Mouse (Mus musculus) left cerebral cortex, adult 11 months (tissue): ENCODE results near the gene Mrtfa.

Source experiments
- DNase-seq: peaks from one replicate; pipeline ENCODE4 v3.0.0; 2022; ENCODE audit warnings: low spot score

The Mrtfa gene

GRCm38 (mm10) chr15:81064661-81065060, 125.9 kb downstream of the Mrtfa start:
- DNase-seq = no peak

- DNase-seq = peak; percentile 33
Observed at GRCm38 (mm10) chr15:81064143-81064542, 126.4 kb downstream of the Mrtfa start.

GRCm38 (mm10) chr15:81062616-81063015, 127.9 kb downstream of the Mrtfa start:
- DNase-seq = no peak

GRCm38 (mm10) chr15:81062175-81062588, 128.4 kb downstream of the Mrtfa start:
- no peak for DNase-seq

- DNase-seq = no peak
Observed at GRCm38 (mm10) chr15:81060975-81061374, 129.6 kb downstream of the Mrtfa start.

GRCm38 (mm10) chr15:81057736-81058135, 132.8 kb downstream of the Mrtfa start:
- DNase-seq = no peak

- DNase-seq = no peak
Observed at GRCm38 (mm10) chr15:81055488-81055887, 135.1 kb downstream of the Mrtfa start.

GRCm38 (mm10) chr15:81052491-81052890, 138.1 kb downstream of the Mrtfa start:
- no peak for DNase-seq

- DNase-seq = no peak
Observed at GRCm38 (mm10) chr15:81050488-81050887, 140.1 kb downstream of the Mrtfa start.

- DNase-seq = no peak
Observed at GRCm38 (mm10) chr15:81049401-81050053, 141.0 kb downstream of the Mrtfa start.

- DNase-seq = no peak
Observed at GRCm38 (mm10) chr15:81047497-81047896, 143.1 kb downstream of the Mrtfa start.

GRCm38 (mm10) chr15:81046061-81046460, 144.5 kb downstream of the Mrtfa start:
- DNase-seq = no peak

GRCm38 (mm10) chr15:81045336-81045735, 145.2 kb downstream of the Mrtfa start:
- no peak for DNase-seq

GRCm38 (mm10) chr15:81044446-81044845, 146.1 kb downstream of the Mrtfa start:
- no peak for DNase-seq

GRCm38 (mm10) chr15:81042276-81042931, 148.2 kb downstream of the Mrtfa start:
- DNase-seq = no peak

- DNase-seq = no peak
Observed at GRCm38 (mm10) chr15:81041767-81042166, 148.8 kb downstream of the Mrtfa start.

GRCm38 (mm10) chr15:81038419-81038818, 152.1 kb downstream of the Mrtfa start:
- DNase-seq = no peak

- no peak for DNase-seq
Observed at GRCm38 (mm10) chr15:81035417-81036162, 155.0 kb downstream of the Mrtfa start.

- no peak for DNase-seq
Observed at GRCm38 (mm10) chr15:81034119-81034518, 156.4 kb downstream of the Mrtfa start.

- DNase-seq = no peak
Observed at GRCm38 (mm10) chr15:81032941-81033629, 157.5 kb downstream of the Mrtfa start.

GRCm38 (mm10) chr15:81031611-81032010, 158.9 kb downstream of the Mrtfa start:
- no peak for DNase-seq

- DNase-seq = no peak
Observed at GRCm38 (mm10) chr15:81030891-81031425, 159.6 kb downstream of the Mrtfa start.
